Mouse (Mus musculus) midbrain, postnatal 0 days (tissue): ENCODE data around the gene Srgap2. TPM values are rescaled to one million over a fixed set of nuclear protein-coding genes. Genes with fewer than 3 reads are reported as not detected.
"Not testable (repeated sequence)": the region's sequence is repeated elsewhere in the genome, so short reads cannot be mapped to it uniquely, and the experiment has no call there.

Experiments
- ATAC-seq: fragments of 200-750 bp; cut with Nextera tagmentation; 2 replicates; pipeline ENCODE4 v1.8.0; 2017; ENCODE audit warnings: moderate number of reproducible peaks, mild to moderate bottlenecking, moderate TSS enrichment, moderate library complexity; ENCODE audit not compliant: low FRiP score
- DNase-seq: peaks from one replicate; pipeline ENCODE4 v3.0.0-alpha.2; 2015; ENCODE audit warnings: low spot score
- H3K27ac ChIP-seq: fragments of 300-500 bp; sonication (generic); 2 replicates; pipeline ENCODE4 v1.5.1; 2014; ENCODE audit warnings: low read depth, mild to moderate bottlenecking, low read length, mixed read lengths
- H3K27me3 ChIP-seq: fragments of 300-500 bp; sonication (generic); 2 replicates; pipeline ENCODE4 v1.6.1; 2014; ENCODE audit warnings: low read length, control low read depth, mixed read lengths; ENCODE audit not compliant: insufficient read depth
- H3K36me3 ChIP-seq: fragments of 300-500 bp; sonication (generic); 2 replicates; pipeline ENCODE4 v1.6.1; 2014; ENCODE audit warnings: low read length, control low read depth, mixed read lengths; ENCODE audit not compliant: insufficient read depth
- H3K4me1 ChIP-seq: fragments of 300-500 bp; sonication (generic); 2 replicates; pipeline ENCODE4 v1.6.1; 2014; ENCODE audit warnings: mild to moderate bottlenecking, control low read depth, antibody characterized with exemption, low read length, mixed read lengths; ENCODE audit not compliant: insufficient read depth
- H3K4me2 ChIP-seq: fragments of 300-500 bp; sonication (generic); 2 replicates; pipeline ENCODE4 v1.6.1; 2014; ENCODE audit warnings: low read depth, mild to moderate bottlenecking, low read length, mixed read lengths; ENCODE audit not compliant: poor library complexity, severe bottlenecking
- H3K4me3 ChIP-seq: fragments of 300-500 bp; sonication (generic); 2 replicates; pipeline ENCODE4 v1.5.1; 2014; ENCODE audit warnings: low read depth, mild to moderate bottlenecking, low read length, moderate library complexity
- H3K9ac ChIP-seq: fragments of 300-500 bp; sonication (generic); replicated peaks from 2 replicates; pipeline ENCODE4 v1.6.1; 2014; ENCODE audit warnings: mild to moderate bottlenecking, low read length, moderate library complexity, mixed read lengths; ENCODE audit not compliant: poor library complexity, severe bottlenecking
- H3K9me3 ChIP-seq: fragments of 300-500 bp; sonication (generic); 2 replicates; pipeline ENCODE4 v1.6.1; 2016; ENCODE audit warnings: low read length, control low read depth
- CTCF ChIP-seq: IDR thresholded peaks from 2 replicates; pipeline ENCODE4 v1.5.1; 2016; ENCODE audit warnings: antibody characterized with exemption, mild to moderate bottlenecking
- whole genome bisulfite sequencing: fragments of 180-500 bp; shearing (Covaris S2); extraction: QIAGEN DNeasy Blood & Tissue Kit; methylation state at CpG from one replicate; pipeline ENCODE4 v1.1.7; 2014; 5-methylcytosine and 5-hydroxymethylcytosine counted together
- polyA plus RNA-seq: library from polyadenylated mRNA; unstranded; fragments of >200 nt; fragmentation: Nextera tagmentation; extraction: Ambion mirVana; gene quantifications from 2 replicates; pipeline ENCODE4 v1.2.1, GENCODE M21; 2015
- total RNA-seq: library from RNA; depleted of rRNA; stranded (reverse); fragments of >200 nt; gene quantifications from 2 replicates; pipeline ENCODE4 v1.2.3, GENCODE M21; 2014

The Srgap2 gene
- total and polyA plus RNA-seq, 2 experiments from 2014 or later, result 26.9 to 76.1 TPM

GRCm38 (mm10) chr1:131268776-131269175, 258.4 kb downstream of the Srgap2 start:
- no peaks in the 10 kb centered on the region for H3K27me3 ChIP-seq
- no peak for TF ChIP-seq CTCF
- no peaks in the 10 kb centered on the region for H3K4me1 ChIP-seq
- DNase-seq (no peak), ATAC-seq (no peak)
- H3K4me3 ChIP-seq, result no peak overlapping the region
- H3K9me3 ChIP-seq, result no peaks in the 10 kb centered on the region
- WGBS, result 86% methylated on average over 10 of the region's 10 CpGs
- H3K9ac ChIP-seq, result no peak overlapping the region
- no peaks in the 10 kb centered on the region for H3K36me3 ChIP-seq
- H3K27ac ChIP-seq, result no peak overlapping the region
- no peak overlapping the region for H3K4me2 ChIP-seq

DNA sequence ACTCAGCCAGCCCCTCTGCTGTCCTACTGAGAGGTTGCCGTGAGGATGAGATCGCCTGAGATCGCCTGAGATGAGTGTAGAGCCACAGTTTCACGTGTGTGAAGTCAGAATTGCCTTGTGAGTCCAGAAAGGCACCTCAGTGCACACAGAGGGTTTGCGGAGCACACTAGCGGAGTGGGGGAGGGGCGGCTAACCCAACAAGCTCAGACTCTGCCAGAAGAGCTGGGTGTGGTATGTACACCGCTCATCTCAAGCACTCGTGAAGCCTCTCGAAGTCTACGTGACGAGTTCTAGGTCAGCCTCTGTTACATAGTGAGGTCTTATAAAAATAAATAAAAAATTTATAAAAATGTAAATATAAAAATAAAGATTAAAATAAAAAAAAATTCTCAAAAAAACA, 263.2 kb downstream of the Srgap2 start:
- DNase-seq (no peak), ATAC-seq (no peak)
- Histone ChIP-seq H3K27me3 (no peaks in the 10 kb centered on the region), H3K36me3 (no peaks in the 10 kb centered on the region), H3K4me2 (no peak overlapping the region), H3K9me3 (no peaks in the 10 kb centered on the region), H3K27ac (no peak overlapping the region), H3K4me3 (no peak overlapping the region), H3K4me1 (no peaks in the 10 kb centered on the region), H3K9ac (no peak overlapping the region)
- 77% methylated on average over 12 of the region's 12 CpGs for WGBS
- no peak for TF ChIP-seq CTCF

DNA sequence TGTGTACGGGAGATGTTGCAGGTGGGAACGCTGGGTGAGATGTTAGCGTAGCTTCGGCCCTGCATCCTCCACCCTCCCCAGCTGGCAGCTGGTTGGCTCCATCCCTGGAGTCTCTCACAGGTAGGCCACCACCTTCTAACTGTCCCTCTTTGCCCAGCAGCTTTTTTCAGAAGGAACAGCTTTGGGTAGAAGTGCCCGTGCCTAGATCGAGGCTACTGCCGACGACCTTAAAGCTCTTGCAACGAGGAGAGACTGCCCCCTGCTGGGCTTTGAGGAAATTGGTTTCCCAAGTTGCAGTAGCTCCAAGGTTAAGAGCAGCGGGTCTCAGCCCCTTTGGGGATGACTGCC, 266.9 kb downstream of the Srgap2 start:
- Histone ChIP-seq H3K9me3 (no peaks in the 10 kb centered on the region), H3K27me3 (no peaks in the 10 kb centered on the region), H3K9ac (no peak overlapping the region), H3K36me3 (no peaks in the 10 kb centered on the region), H3K4me2 (no peak overlapping the region), H3K27ac (no peak overlapping the region), H3K4me1 (no peaks in the 10 kb centered on the region), H3K4me3 (no peak overlapping the region)
- 26% methylated on average over 10 of the region's 10 CpGs for WGBS
- ATAC-seq (0 out of 2 replicates have a peak, but pooled peaks have one; percentile 41), DNase-seq (peak; percentile 80)
- TF ChIP-seq CTCF, result peak; percentile 81

- ATAC-seq, result 0 out of 2 replicates have a peak, but pooled peaks have one; percentile 20
- no peaks in the 10 kb centered on the region for H3K27me3 ChIP-seq
- no peaks in the 10 kb centered on the region for H3K9me3 ChIP-seq
- no peak for TF ChIP-seq CTCF
- H3K27ac ChIP-seq, result no peak overlapping the region
- WGBS, result 65% methylated on average over 10 of the region's 10 CpGs
- H3K36me3 ChIP-seq, result no peaks in the 10 kb centered on the region
- DNase-seq, result no peak
- no peak overlapping the region for H3K4me3 ChIP-seq
- no peak overlapping the region for H3K4me2 ChIP-seq
- H3K4me1 ChIP-seq, result no peaks in the 10 kb centered on the region
- no peak overlapping the region for H3K9ac ChIP-seq
Measured at GRCm38 (mm10) chr1:131259632-131260308, 267.4 kb downstream of the Srgap2 start.

DNA sequence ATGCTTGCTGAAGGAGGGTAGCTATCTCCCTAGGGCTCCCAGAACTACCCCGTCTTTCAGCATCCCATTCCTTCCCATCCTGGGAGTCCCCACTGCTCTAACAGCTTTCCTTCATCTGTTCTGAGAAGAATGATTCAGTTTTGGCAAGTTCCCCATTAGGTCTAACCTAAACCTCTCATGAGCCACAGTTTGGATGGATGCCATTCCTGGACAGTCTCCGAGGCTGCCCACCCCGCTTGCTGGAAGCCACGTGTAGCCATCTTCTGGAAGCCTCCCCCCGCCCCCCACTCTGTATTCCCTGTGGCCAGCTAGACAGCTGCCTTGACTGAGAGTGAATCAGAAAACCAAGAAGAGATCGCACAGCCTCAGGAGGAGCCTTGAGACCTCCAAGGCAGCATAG, 269.9 kb downstream of the Srgap2 start:
- 77% methylated on average over 6 of the region's 6 CpGs for WGBS
- ATAC-seq, result no peak
- no peak for DNase-seq

DNA sequence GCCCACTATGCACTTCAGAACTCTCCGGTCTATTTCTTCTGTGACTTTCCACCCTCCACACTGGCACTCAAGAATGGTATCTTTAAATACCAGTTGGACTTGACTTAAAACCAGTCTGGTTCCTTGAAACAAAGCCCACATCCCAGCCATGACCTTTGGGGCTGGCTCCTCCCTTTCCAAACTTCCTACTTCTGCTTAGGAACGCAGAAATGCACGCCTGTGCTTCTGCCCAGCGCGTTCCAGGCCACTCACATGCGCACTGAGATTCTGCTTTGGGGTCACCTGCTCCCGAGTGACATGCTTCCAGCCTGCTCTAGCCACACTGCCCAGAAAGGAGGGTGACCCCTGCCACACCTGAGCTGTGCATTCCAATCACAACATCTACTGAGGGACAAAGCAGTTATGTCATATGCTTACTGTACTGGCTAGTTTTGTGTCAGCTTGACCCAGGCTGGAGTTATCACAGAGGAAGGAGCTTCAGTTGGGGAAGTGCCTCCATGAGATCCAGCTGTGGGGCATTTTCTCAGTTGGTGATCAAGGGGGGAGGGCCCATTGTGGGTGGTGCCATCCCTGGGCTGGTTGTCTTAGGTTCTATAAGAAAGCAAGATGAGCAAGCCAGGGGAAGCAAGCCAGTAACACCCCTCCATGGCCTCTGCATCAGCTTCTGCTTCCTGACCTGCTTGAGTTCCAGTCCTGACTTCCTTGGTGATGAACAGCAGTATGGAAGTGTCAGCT, 274.5 kb downstream of the Srgap2 start:
- H3K27ac ChIP-seq, H3K9ac ChIP-seq, DNase-seq, H3K36me3 ChIP-seq, H3K27me3 ChIP-seq, H3K4me3 ChIP-seq, ATAC-seq, H3K4me2 ChIP-seq, H3K9me3 ChIP-seq, H3K4me1 ChIP-seq: not testable (repeated sequence)
- 86% methylated on average over 7 of the region's 7 CpGs for WGBS

More for the DNA sequence above, 269.9 kb downstream of the Srgap2 start:
- TF ChIP-seq CTCF, result no peak
- Histone ChIP-seq H3K27ac (no peak overlapping the region), H3K36me3 (no peaks in the 10 kb centered on the region), H3K9me3 (no peaks in the 10 kb centered on the region), H3K27me3 (no peaks in the 10 kb centered on the region), H3K4me2 (no peak overlapping the region), H3K9ac (no peak overlapping the region), H3K4me1 (no peaks in the 10 kb centered on the region), H3K4me3 (no peak overlapping the region)
